Mouse (Mus musculus) testis, adult 2 months (tissue): ENCODE data around the gene Wdr82. TPM values are rescaled to one million over a fixed set of nuclear protein-coding genes. Genes with fewer than 3 reads are reported as not detected.
A peak's percentile ranks its signal among the peaks of the same experiment; 100 is the strongest.

ENCODE experiments used
- H3K27ac ChIP-seq: fragments of 200-500 bp; 2 replicates; pipeline ENCODE4 v1.5.1; 2012; ENCODE audit warnings: low read depth, low read length; ENCODE audit not compliant: control insufficient read depth, insufficient read depth
- H3K27me3 ChIP-seq: fragments of 200-500 bp; 2 replicates; pipeline ENCODE4 v1.6.1; 2012; ENCODE audit warnings: mild to moderate bottlenecking, low read length, moderate library complexity; ENCODE audit not compliant: control insufficient read depth, insufficient read depth
- H3K36me3 ChIP-seq: fragments of 200-500 bp; 2 replicates; pipeline ENCODE4 v1.6.1; 2012; ENCODE audit warnings: mild to moderate bottlenecking, low read length; ENCODE audit not compliant: control insufficient read depth, insufficient read depth
- H3K4me1 ChIP-seq: fragments of 200-500 bp; 2 replicates; pipeline ENCODE4 v1.6.1; 2012; ENCODE audit warnings: low read length; ENCODE audit not compliant: control insufficient read depth, insufficient read depth
- H3K4me3 ChIP-seq: fragments of 200-500 bp; 2 replicates; pipeline ENCODE4 v1.5.1; 2012; ENCODE audit warnings: low read depth, mild to moderate bottlenecking, low read length, moderate library complexity, mixed read lengths; ENCODE audit not compliant: control insufficient read depth
- CTCF ChIP-seq: fragments of 200-500 bp; IDR thresholded peaks from 2 replicates; pipeline ENCODE4 v1.5.1; 2012; ENCODE audit warnings: low read depth, mild to moderate bottlenecking, inconsistent platforms, low read length, moderate library complexity; ENCODE audit not compliant: control insufficient read depth, insufficient read depth, insufficient replicate concordance
- POLR2A ChIP-seq: fragments of 200-500 bp; IDR thresholded peaks from 2 replicates; pipeline ENCODE4 v1.6.1; 2012; ENCODE audit warnings: low read depth, mild to moderate bottlenecking, inconsistent platforms, low read length, moderate library complexity; ENCODE audit not compliant: control insufficient read depth
- polyA plus RNA-seq: library from polyadenylated mRNA; depleted of rRNA; stranded (reverse); fragments of >200 nt; gene quantifications from 2 replicates; pipeline ENCODE4 v1.2.3, GENCODE M21; 2012

Wdr82 gene
- polyA plus RNA-seq, 1 experiment = 25.2 TPM

- Histone ChIP-seq H3K4me3 (no peak overlapping the region), H3K36me3 (no peaks in the 10 kb centered on the region), H3K4me1 (no peaks in the 10 kb centered on the region), H3K27ac (no peak overlapping the region), H3K27me3 (no peaks in the 10 kb centered on the region)
- TF ChIP-seq POLR2A (no peak), CTCF (no peak)
Observed at GRCm38 (mm10) chr9:106141955-106142354, 28.8 kb upstream of the Wdr82 start.

GRCm38 (mm10) chr9:106144176-106144575, 26.6 kb upstream of the Wdr82 start:
- Histone ChIP-seq H3K4me1 (peaks cover 5% of the 10 kb centered on the region), H3K36me3 (no peaks in the 10 kb centered on the region), H3K27me3 (peaks cover 3% of the 10 kb centered on the region; the same call in 1 of the 2 replicates), H3K4me3 (no peak overlapping the region), H3K27ac (no peak overlapping the region)
- no peak for TF ChIP-seq POLR2A

GRCm38 (mm10) chr9:106145582-106145981, 25.1 kb upstream of the Wdr82 start:
- Histone ChIP-seq H3K36me3 (no peaks in the 10 kb centered on the region), H3K4me1 (peaks cover 5% of the 10 kb centered on the region), H3K27me3 (peaks cover 3% of the 10 kb centered on the region; the same call in 1 of the 2 replicates), H3K4me3 (no peak overlapping the region), H3K27ac (no peak overlapping the region)
- TF ChIP-seq CTCF (no peak), POLR2A (no peak)

GRCm38 (mm10) chr9:106147281-106147680, 23.4 kb upstream of the Wdr82 start:
- H3K36me3 ChIP-seq = no peaks in the 10 kb centered on the region
- no peak overlapping the region for H3K27ac ChIP-seq
- no peak overlapping the region for H3K4me3 ChIP-seq
- TF ChIP-seq CTCF = no peak
- TF ChIP-seq POLR2A = no peak
- peaks cover 5% of the 10 kb centered on the region for H3K4me1 ChIP-seq
- H3K27me3 ChIP-seq = peaks cover 3% of the 10 kb centered on the region; the same call in 1 of the 2 replicates

- peaks cover 3% of the 10 kb centered on the region; the same call in 1 of the 2 replicates for H3K27me3 ChIP-seq
- H3K4me1 ChIP-seq = peaks cover 5% of the 10 kb centered on the region
- no peak overlapping the region for H3K27ac ChIP-seq
- no peak for TF ChIP-seq CTCF
- no peak for TF ChIP-seq POLR2A
- no peaks in the 10 kb centered on the region for H3K36me3 ChIP-seq
- peak overlapping the region; percentile 30 for H3K4me3 ChIP-seq
Observed at GRCm38 (mm10) chr9:106147851-106148431, 22.8 kb upstream of the Wdr82 start.

GRCm38 (mm10) chr9:106148541-106149398, 22.0 kb upstream of the Wdr82 start:
- Histone ChIP-seq H3K36me3 (no peaks in the 10 kb centered on the region), H3K27me3 (peaks cover 3% of the 10 kb centered on the region; the same call in 1 of the 2 replicates), H3K4me1 (peaks cover 5% of the 10 kb centered on the region), H3K27ac (no peak overlapping the region), H3K4me3 (peak overlapping the region; percentile 30)
- TF ChIP-seq CTCF = no peak
- TF ChIP-seq POLR2A = no peak

- no peak overlapping the region for H3K27ac ChIP-seq
Observed at GRCm38 (mm10) chr9:106149399-106149754, 21.4 kb upstream of the Wdr82 start.

More at GRCm38 (mm10) chr9:106149399-106149754, 21.4 kb upstream of the Wdr82 start:
- no peaks in the 10 kb centered on the region for H3K36me3 ChIP-seq
- no peak for TF ChIP-seq POLR2A
- peaks cover 5% of the 10 kb centered on the region for H3K4me1 ChIP-seq
- H3K27me3 ChIP-seq = peaks cover 3% of the 10 kb centered on the region; the same call in 1 of the 2 replicates
- peak overlapping the region; percentile 30 for H3K4me3 ChIP-seq
